8 mouse cellular contexts compared by ENCODE assay signal in the genomic region with DNA sequence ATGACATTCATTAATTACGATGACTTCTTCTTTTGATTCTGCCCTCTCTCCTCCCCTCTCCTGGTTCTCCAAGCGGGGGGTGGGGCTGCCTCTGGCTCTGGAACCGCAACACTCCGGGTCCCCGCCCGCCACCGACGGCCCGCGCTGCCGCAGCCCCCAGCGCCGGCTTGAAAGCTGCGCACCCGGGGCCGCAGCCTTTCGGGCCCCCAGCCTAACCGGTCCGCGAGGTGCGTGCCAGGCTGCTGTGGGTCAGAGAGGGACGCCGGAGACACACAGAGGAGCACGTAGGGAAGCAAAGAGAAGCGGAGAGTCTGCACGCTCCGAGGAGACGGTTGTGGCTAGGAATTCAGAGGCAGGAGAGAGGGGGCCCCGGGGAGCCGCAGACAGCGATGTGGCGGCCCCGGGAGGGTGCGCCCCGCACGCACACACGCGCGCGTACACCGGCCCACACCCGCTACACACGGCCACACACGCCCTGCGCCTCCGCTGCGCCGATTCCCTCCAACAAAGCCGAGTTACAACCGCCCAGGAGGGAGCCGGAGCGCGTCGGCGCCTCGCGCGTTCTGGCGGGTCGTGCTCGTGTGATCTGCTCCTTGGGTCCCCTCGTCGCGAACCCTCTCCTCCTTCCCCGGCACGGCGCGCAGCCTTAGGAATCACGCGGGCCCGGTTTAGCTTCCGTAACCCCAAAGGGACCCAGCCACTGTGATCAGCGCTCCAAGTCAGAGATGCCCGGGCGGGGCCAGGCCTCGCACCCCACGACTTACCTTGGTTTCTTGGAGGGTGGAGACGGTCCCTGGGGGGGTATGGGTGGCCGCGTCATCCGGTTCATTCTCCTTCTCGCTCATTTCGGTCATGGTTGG. TPM values are rescaled to one million over a fixed set of nuclear protein-coding genes. Genes with fewer than 3 reads are reported as not detected.
DNase-seq lines count a peak whose midpoint lies in the region; ATAC-seq and TF ChIP-seq lines count a peak whose summit lies in the region.

No protein-coding gene starts in this region.

- H3K4me2 ChIP-seq in heart, embryonic 13.5 days: peak overlapping the region; percentile 69
- peak overlapping the region; percentile 75 for H3K4me2 ChIP-seq in intestine, postnatal 0 days (replicated peaks; ENCODE audit: low read depth)

- no peak for DNase-seq in heart, postnatal 36 days
- peak; percentile 39 for DNase-seq in embryo, embryonic 9.5 days (ENCODE audit: extremely low spot score)
- peak; percentile 63 for DNase-seq in thymus, postnatal 4 days
- no peak for DNase-seq in frontal cortex, adult 2 months (ENCODE audit: extremely low spot score in 1 of 2, low spot score in 1 of 2)

- peaks cover 90% of the 10 kb centered on the region for H3K27me3 ChIP-seq in heart, embryonic 13.5 days (replicated peaks)
- peaks cover 50% of the 10 kb centered on the region for H3K27me3 ChIP-seq in intestine, postnatal 0 days (replicated peaks; ENCODE audit: control insufficient read depth, insufficient read depth, low read length)

- WGBS in heart, embryonic 13.5 days: 1% methylated on average over 82 of the region's 83 CpGs
- under 1% methylated on average over 83 of the region's 83 CpGs for WGBS in intestine, postnatal 0 days

- H3K36me3 ChIP-seq in heart, embryonic 13.5 days: no peaks in the 10 kb centered on the region
- no peaks in the 10 kb centered on the region for H3K36me3 ChIP-seq in intestine, postnatal 0 days (ENCODE audit: control insufficient read depth, insufficient read depth)

- no peak; the same call in 1 of the 2 replicates for ATAC-seq in heart, embryonic 13.5 days (ENCODE audit: extremely low read depth, insufficient number of reproducible peaks, low FRiP score, low TSS enrichment)
- ATAC-seq in CD4-positive, CD25-positive, alpha-beta regulatory T cell, adult 4 months: peak; percentile 23
- no peak for ATAC-seq in intestine, postnatal 0 days
- ATAC-seq in monocyte, adult 5-6 weeks (replicated peaks; ENCODE audit: insufficient number of reproducible peaks, low FRiP score, low TSS enrichment, poor library complexity, severe bottlenecking): 0 out of 2 replicates have a peak, but pooled peaks have one; percentile 5

- no peaks in the 10 kb centered on the region for H3K9me3 ChIP-seq in heart, embryonic 13.5 days
- H3K9me3 ChIP-seq in intestine, postnatal 0 days (ENCODE audit: control insufficient read depth): no peaks in the 10 kb centered on the region

- TF ChIP-seq CTCF in intestine, postnatal 0 days (IDR thresholded peaks at IDR 0.05; ENCODE audit: low read depth): no peak

- H3K4me3 ChIP-seq in heart, embryonic 13.5 days: peak overlapping the region; percentile 56
- H3K4me3 ChIP-seq in intestine, postnatal 0 days (ENCODE audit: low read depth, low read length): peak overlapping the region; percentile 42

- peak overlapping the region; percentile 70 for H3K9ac ChIP-seq in heart, embryonic 13.5 days
- H3K9ac ChIP-seq in intestine, postnatal 0 days (ENCODE audit: low read depth, low read length): 0 out of 2 replicates have a peak overlapping the region, but pooled peaks have one; percentile 7

- intact Hi-C loops in heart, postnatal 36 days (cut with DNase I): no loop called here

- no peak overlapping the region for H3K27ac ChIP-seq in heart, embryonic 13.5 days (replicated peaks)
- H3K27ac ChIP-seq in intestine, postnatal 0 days (ENCODE audit: low read depth, low read length): no peak overlapping the region

- peaks cover 32% of the 10 kb centered on the region for H3K4me1 ChIP-seq in heart, embryonic 13.5 days
- H3K4me1 ChIP-seq in intestine, postnatal 0 days (replicated peaks; ENCODE audit: control insufficient read depth, insufficient read depth, low read length): no peaks in the 10 kb centered on the region

RNA-seq across cellular contexts. Expression of a gene that starts 0.9 kb away (rescaled TPM):
- polyA plus RNA-seq in heart, embryonic 13.5 days (2015; fragmentation: Nextera tagmentation; extraction: Ambion mirVana): 0.83 and 0.84 TPM in 2 replicates
- total RNA-seq in heart, postnatal 36 days (2021): under 1 TPM in 1 of 2 experiments, not detected in 1; 0.17 TPM
- polyA plus RNA-seq in CD4-positive, CD25-positive, alpha-beta regulatory T cell, adult 4 months (2017; shearing (Covaris generic)): not detected
- 0.13 TPM in 1 of 2 replicates, not detected in the other for polyA plus RNA-seq in intestine, postnatal 0 days (2015; fragmentation: Nextera tagmentation; extraction: Ambion mirVana)
- 1.1 TPM in 1 of 3 replicates, not detected in the others for total RNA-seq in monocyte, adult 5-6 weeks (2017)
- 47.8 and 64.4 TPM in 2 replicates for polyA plus RNA-seq in frontal cortex, adult 2 months (2012; rRNA removed)

RNA-seq across cellular contexts. Expression of a gene that starts 25.8 kb away (rescaled TPM):
- 676 and 751 TPM in 2 replicates for polyA plus RNA-seq in heart, embryonic 13.5 days (2015; fragmentation: Nextera tagmentation; extraction: Ambion mirVana)
- 100 to 1,000 TPM; 537 to 577 TPM for total RNA-seq in heart, postnatal 36 days (2021)
- polyA plus RNA-seq in CD4-positive, CD25-positive, alpha-beta regulatory T cell, adult 4 months (2017; shearing (Covaris generic)): 1,000 to 10,000 TPM; 3,157 to 3,173 TPM
- 668 and 699 TPM in 2 replicates for polyA plus RNA-seq in intestine, postnatal 0 days (2015; fragmentation: Nextera tagmentation; extraction: Ambion mirVana)
- total RNA-seq in monocyte, adult 5-6 weeks (2017): 1,171 to 1,260 TPM (median 1,185 TPM) in 3 replicates
- 918 and 950 TPM in 2 replicates for polyA plus RNA-seq in frontal cortex, adult 2 months (2012; rRNA removed)

RNA-seq across cellular contexts. Expression of a gene that starts 29.5 kb away (rescaled TPM):
- polyA plus RNA-seq in heart, embryonic 13.5 days (2015; fragmentation: Nextera tagmentation; extraction: Ambion mirVana): 6.0 and 6.7 TPM in 2 replicates
- total RNA-seq in heart, postnatal 36 days (2021): 1 to 10 TPM; 6.1 to 6.2 TPM
- polyA plus RNA-seq in CD4-positive, CD25-positive, alpha-beta regulatory T cell, adult 4 months (2017; shearing (Covaris generic)): 1 to 10 TPM; 1.8 to 2.4 TPM
- 2.8 and 3.2 TPM in 2 replicates for polyA plus RNA-seq in intestine, postnatal 0 days (2015; fragmentation: Nextera tagmentation; extraction: Ambion mirVana)
- 1.6 to 3.5 TPM (median 3.3 TPM) in 3 replicates for total RNA-seq in monocyte, adult 5-6 weeks (2017)
- 99.8 and 103 TPM in 2 replicates for polyA plus RNA-seq in frontal cortex, adult 2 months (2012; rRNA removed)

RNA-seq across cellular contexts. Expression of a gene that starts 56.4 kb away (rescaled TPM):
- 4.6 and 5.1 TPM in 2 replicates for polyA plus RNA-seq in heart, embryonic 13.5 days (2015; fragmentation: Nextera tagmentation; extraction: Ambion mirVana)
- total RNA-seq in heart, postnatal 36 days (2021): under 1 TPM; 0.65 to 0.80 TPM
- polyA plus RNA-seq in CD4-positive, CD25-positive, alpha-beta regulatory T cell, adult 4 months (2017; shearing (Covaris generic)): 100 to 1,000 TPM in 1 of 2 experiments, 10 to 100 TPM in 1; 89.8 to 124 TPM
- 4.2 and 4.4 TPM in 2 replicates for polyA plus RNA-seq in intestine, postnatal 0 days (2015; fragmentation: Nextera tagmentation; extraction: Ambion mirVana)
- total RNA-seq in monocyte, adult 5-6 weeks (2017): 67.7 to 97.0 TPM (median 83.6 TPM) in 3 replicates
- polyA plus RNA-seq in frontal cortex, adult 2 months (2012; rRNA removed): 3.2 and 3.4 TPM in 2 replicates

Comparison
In these comparisons a context has a peak if more than half of its experiments do, and no peak if none do; other contexts are left out.
1. ATAC-seq: peak in CD4-positive, CD25-positive, alpha-beta regulatory T cell, adult 4 months (single experiment) and monocyte, adult 5-6 weeks (single experiment); none in heart, embryonic 13.5 days (single experiment) and intestine, postnatal 0 days (single experiment).
2. DNase-seq: peak in embryo, embryonic 9.5 days (single experiment) and thymus, postnatal 4 days (single experiment); none in heart, postnatal 36 days (0 of 2) and frontal cortex, adult 2 months (0 of 2).
3. RNA of a gene that starts 0.9 kb away (polyA plus RNA-seq): 47.8 to 64.4 TPM in frontal cortex, adult 2 months; 0.83 to 0.84 TPM in heart, embryonic 13.5 days, 0.13 TPM in intestine, postnatal 0 days and not detected in CD4-positive, CD25-positive, alpha-beta regulatory T cell, adult 4 months; every median in the first group is over 10 times any median in the second.
4. RNA of a gene that starts 29.5 kb away (polyA plus RNA-seq): 99.8 to 103 TPM in frontal cortex, adult 2 months; 6.0 to 6.7 TPM in heart, embryonic 13.5 days, 2.8 to 3.2 TPM in intestine, postnatal 0 days and 1.8 to 2.4 TPM in CD4-positive, CD25-positive, alpha-beta regulatory T cell, adult 4 months; every median in the first group is over 10 times any median in the second.